Mouse (Mus musculus): Measurements from ENCODE around the gene Tll2. TPM values are rescaled to one million over a fixed set of nuclear protein-coding genes. Genes with fewer than 3 reads are reported as not detected.

The Tll2 gene
- polyA plus RNA-seq, 1 experiment from 2014 or later: not detected

GRCm38 (mm10) chr19:41206041-41206810 is 409 bp downstream of the Tll2 start:
- Histone ChIP-seq H3K4me1 (replicated peaks; ENCODE audit: control insufficient read depth, insufficient read depth, low read length) (peaks cover 8% of the 10 kb centered on the region), H3K4me3 (ENCODE audit: low read depth, low read length) (peak overlapping the region; percentile 43), H3K9me3 (ENCODE audit: control insufficient read depth, low read length) (no peaks in the 10 kb centered on the region), H3K9ac (ENCODE audit: low read depth, low read length) (no peak overlapping the region), H3K36me3 (ENCODE audit: control insufficient read depth, insufficient read depth, low read length) (no peaks in the 10 kb centered on the region), H3K27ac (ENCODE audit: low read depth, low read length) (no peak overlapping the region), H3K4me2 (peak overlapping the region; percentile 74), H3K27me3 (replicated peaks; ENCODE audit: control insufficient read depth, insufficient read depth, low read length) (peaks cover 45% of the 10 kb centered on the region)
- peak; percentile 40 for DNase-seq (ENCODE audit: low spot score)
- ATAC-seq (replicated peaks; ENCODE audit: low FRiP score): 0 out of 2 replicates have a peak, but pooled peaks have one; percentile 5
- 2% methylated on average over 46 of the region's 46 CpGs for WGBS

- no peak overlapping the region for H3K4me3 ChIP-seq (ENCODE audit: low read depth, low read length)
- no peak overlapping the region for H3K4me2 ChIP-seq
- H3K27me3 ChIP-seq (replicated peaks; ENCODE audit: control insufficient read depth, insufficient read depth, low read length): peaks cover 45% of the 10 kb centered on the region
- ATAC-seq (replicated peaks; ENCODE audit: low FRiP score) (no peak), DNase-seq (ENCODE audit: low spot score) (no peak)
- no peak overlapping the region for H3K9ac ChIP-seq (ENCODE audit: low read depth, low read length)
- 61% methylated on average over 11 of the region's 11 CpGs for WGBS
- no peaks in the 10 kb centered on the region for H3K36me3 ChIP-seq (ENCODE audit: control insufficient read depth, insufficient read depth, low read length)
- peaks cover 8% of the 10 kb centered on the region for H3K4me1 ChIP-seq (replicated peaks; ENCODE audit: control insufficient read depth, insufficient read depth, low read length)
- no peaks in the 10 kb centered on the region for H3K9me3 ChIP-seq (ENCODE audit: control insufficient read depth, low read length)
- H3K27ac ChIP-seq (ENCODE audit: low read depth, low read length): no peak overlapping the region
Observed at GRCm38 (mm10) chr19:41204159-41205081, 2.2 kb downstream of the Tll2 start.

- 84% methylated on average over 12 of the region's 12 CpGs for WGBS
- H3K36me3 ChIP-seq (ENCODE audit: control insufficient read depth, insufficient read depth, low read length): no peaks in the 10 kb centered on the region
- no peak overlapping the region for H3K4me2 ChIP-seq
- no peaks in the 10 kb centered on the region for H3K9me3 ChIP-seq (ENCODE audit: control insufficient read depth, low read length)
- H3K27me3 ChIP-seq (replicated peaks; ENCODE audit: control insufficient read depth, insufficient read depth, low read length): no peaks in the 10 kb centered on the region
- DNase-seq (ENCODE audit: low spot score) (no peak), ATAC-seq (replicated peaks; ENCODE audit: low FRiP score) (no peak)
- H3K9ac ChIP-seq (ENCODE audit: low read depth, low read length): no peak overlapping the region
- H3K27ac ChIP-seq (ENCODE audit: low read depth, low read length): no peak overlapping the region
- H3K4me3 ChIP-seq (ENCODE audit: low read depth, low read length): no peak overlapping the region
- no peaks in the 10 kb centered on the region for H3K4me1 ChIP-seq (replicated peaks; ENCODE audit: control insufficient read depth, insufficient read depth, low read length)
Observed at GRCm38 (mm10) chr19:41197606-41198005, 9.0 kb downstream of the Tll2 start.

GRCm38 (mm10) chr19:41193379-41193778 is 13.3 kb downstream of the Tll2 start:
- 83% methylated on average over 1 of the region's 1 CpGs for WGBS
- ATAC-seq (replicated peaks; ENCODE audit: low FRiP score): no peak
- Histone ChIP-seq H3K4me2 (no peak overlapping the region), H3K4me1 (replicated peaks; ENCODE audit: control insufficient read depth, insufficient read depth, low read length) (no peaks in the 10 kb centered on the region), H3K27ac (ENCODE audit: low read depth, low read length) (no peak overlapping the region), H3K27me3 (replicated peaks; ENCODE audit: control insufficient read depth, insufficient read depth, low read length) (no peaks in the 10 kb centered on the region), H3K9me3 (ENCODE audit: control insufficient read depth, low read length) (no peaks in the 10 kb centered on the region), H3K4me3 (ENCODE audit: low read depth, low read length) (no peak overlapping the region), H3K9ac (ENCODE audit: low read depth, low read length) (no peak overlapping the region), H3K36me3 (ENCODE audit: control insufficient read depth, insufficient read depth, low read length) (no peaks in the 10 kb centered on the region)
- DNase-seq (ENCODE audit: low spot score): no peak

- no peak overlapping the region for H3K4me2 ChIP-seq
- H3K9ac ChIP-seq (ENCODE audit: low read depth, low read length): no peak overlapping the region
- H3K9me3 ChIP-seq (ENCODE audit: control insufficient read depth, low read length): no peaks in the 10 kb centered on the region
- ATAC-seq (replicated peaks; ENCODE audit: low FRiP score): no peak
- DNase-seq (ENCODE audit: low spot score): no peak
- no peaks in the 10 kb centered on the region for H3K4me1 ChIP-seq (replicated peaks; ENCODE audit: control insufficient read depth, insufficient read depth, low read length)
- H3K4me3 ChIP-seq (ENCODE audit: low read depth, low read length): no peak overlapping the region
- WGBS: 85% methylated on average over 4 of the region's 4 CpGs
- H3K27ac ChIP-seq (ENCODE audit: low read depth, low read length): no peak overlapping the region
- no peaks in the 10 kb centered on the region for H3K27me3 ChIP-seq (replicated peaks; ENCODE audit: control insufficient read depth, insufficient read depth, low read length)
- no peaks in the 10 kb centered on the region for H3K36me3 ChIP-seq (ENCODE audit: control insufficient read depth, insufficient read depth, low read length)
Observed at GRCm38 (mm10) chr19:41192953-41193352, 13.7 kb downstream of the Tll2 start.

GRCm38 (mm10) chr19:41191724-41192123 is 14.9 kb downstream of the Tll2 start:
- H3K27me3 ChIP-seq (replicated peaks; ENCODE audit: control insufficient read depth, insufficient read depth, low read length): no peaks in the 10 kb centered on the region
- no peak overlapping the region for H3K4me3 ChIP-seq (ENCODE audit: low read depth, low read length)
- H3K4me2 ChIP-seq: no peak overlapping the region
- no peaks in the 10 kb centered on the region for H3K4me1 ChIP-seq (replicated peaks; ENCODE audit: control insufficient read depth, insufficient read depth, low read length)
- no peak overlapping the region for H3K27ac ChIP-seq (ENCODE audit: low read depth, low read length)
- no peak for ATAC-seq (replicated peaks; ENCODE audit: low FRiP score)
- peak; percentile 41 for DNase-seq (ENCODE audit: low spot score)
- H3K36me3 ChIP-seq (ENCODE audit: control insufficient read depth, insufficient read depth, low read length): no peaks in the 10 kb centered on the region
- no peaks in the 10 kb centered on the region for H3K9me3 ChIP-seq (ENCODE audit: control insufficient read depth, low read length)
- WGBS: 72% methylated on average over 9 of the region's 9 CpGs
- H3K9ac ChIP-seq (ENCODE audit: low read depth, low read length): no peak overlapping the region

- DNase-seq (ENCODE audit: low spot score): no peak
- no peak overlapping the region for H3K4me3 ChIP-seq (ENCODE audit: low read depth, low read length)
- no peaks in the 10 kb centered on the region for H3K36me3 ChIP-seq (ENCODE audit: control insufficient read depth, insufficient read depth, low read length)
- H3K9ac ChIP-seq (ENCODE audit: low read depth, low read length): no peak overlapping the region
- no peak overlapping the region for H3K4me2 ChIP-seq
- H3K27me3 ChIP-seq (replicated peaks; ENCODE audit: control insufficient read depth, insufficient read depth, low read length): no peaks in the 10 kb centered on the region
- H3K27ac ChIP-seq (ENCODE audit: low read depth, low read length): no peak overlapping the region
- H3K9me3 ChIP-seq (ENCODE audit: control insufficient read depth, low read length): no peaks in the 10 kb centered on the region
- no peak for ATAC-seq (replicated peaks; ENCODE audit: low FRiP score)
- 74% methylated on average over 6 of the region's 6 CpGs for WGBS
- no peaks in the 10 kb centered on the region for H3K4me1 ChIP-seq (replicated peaks; ENCODE audit: control insufficient read depth, insufficient read depth, low read length)
Observed at GRCm38 (mm10) chr19:41190876-41191434, 15.7 kb downstream of the Tll2 start.

- no peaks in the 10 kb centered on the region for H3K36me3 ChIP-seq (ENCODE audit: control insufficient read depth, insufficient read depth, low read length)
- DNase-seq (ENCODE audit: low spot score) (no peak), ATAC-seq (replicated peaks; ENCODE audit: low FRiP score) (no peak)
- H3K27ac ChIP-seq (ENCODE audit: low read depth, low read length): no peak overlapping the region
- H3K4me2 ChIP-seq: no peak overlapping the region
- no peak overlapping the region for H3K9ac ChIP-seq (ENCODE audit: low read depth, low read length)
- no peaks in the 10 kb centered on the region for H3K9me3 ChIP-seq (ENCODE audit: control insufficient read depth, low read length)
- H3K4me3 ChIP-seq (ENCODE audit: low read depth, low read length): no peak overlapping the region
- no peaks in the 10 kb centered on the region for H3K27me3 ChIP-seq (replicated peaks; ENCODE audit: control insufficient read depth, insufficient read depth, low read length)
- WGBS: 38% methylated on average over 6 of the region's 6 CpGs
- H3K4me1 ChIP-seq (replicated peaks; ENCODE audit: control insufficient read depth, insufficient read depth, low read length): no peaks in the 10 kb centered on the region
Observed at GRCm38 (mm10) chr19:41177331-41177730, 29.3 kb downstream of the Tll2 start.
